Mouse (Mus musculus): Measurements from ENCODE around the gene Gsg1l. TPM values are rescaled to one million over a fixed set of nuclear protein-coding genes. Genes with fewer than 3 reads are reported as not detected.

Gene Gsg1l
- polyA plus RNA-seq, 2 experiments = 0.07 TPM; not detected in 1

GRCm38 (mm10) chr7:125833471-125833870 is 248.7 kb downstream of the Gsg1l start:
- no peak for DNase-seq (ENCODE audit: low read depth in 3 of 3, low spot score in 3 of 3)
- no peaks in the 10 kb centered on the region for H3K9me3 ChIP-seq (ENCODE audit: control insufficient read depth, low read length)
- no peak for TF ChIP-seq CTCF (IDR thresholded peaks at IDR 0.05; ENCODE audit: low read depth)
- no peak for TF ChIP-seq EP300 (IDR thresholded peaks at IDR 0.05; ENCODE audit: low read depth)
- WGBS (ENCODE audit: insufficient replicate concordance) = 64% methylated on average over 2 of the region's 2 CpGs
- ATAC-seq (ENCODE audit: insufficient read depth) = no peak
- H3K27me3 ChIP-seq (ENCODE audit: control insufficient read depth, insufficient read depth, low read length) = no peaks in the 10 kb centered on the region
- H3K9ac ChIP-seq (replicated peaks) = no peak overlapping the region
- no peaks in the 10 kb centered on the region for H3K36me3 ChIP-seq (replicated peaks; ENCODE audit: control insufficient read depth, insufficient read depth, low read depth)
- no peak overlapping the region for H3K4me2 ChIP-seq (ENCODE audit: low read depth)
- H3K4me1 ChIP-seq (replicated peaks; ENCODE audit: control insufficient read depth in 2 of 2, insufficient read depth in 2 of 2, low read length in 1 of 2) = no peaks in the 10 kb centered on the region
- no peak overlapping the region for H3K4me3 ChIP-seq (ENCODE audit: insufficient read depth in 1 of 2, low read depth in 2 of 2, low read length in 2 of 2)
- no peak overlapping the region for H3K27ac ChIP-seq

- TF ChIP-seq CTCF (IDR thresholded peaks at IDR 0.05; ENCODE audit: low read depth) (no peak), EP300 (IDR thresholded peaks at IDR 0.05; ENCODE audit: low read depth) (no peak)
- Histone ChIP-seq H3K4me3 (ENCODE audit: insufficient read depth in 1 of 2, low read depth in 2 of 2, low read length in 2 of 2) (no peak overlapping the region), H3K4me1 (replicated peaks; ENCODE audit: control insufficient read depth in 2 of 2, insufficient read depth in 2 of 2, low read length in 1 of 2) (no peaks in the 10 kb centered on the region), H3K27me3 (ENCODE audit: control insufficient read depth, insufficient read depth, low read length) (no peaks in the 10 kb centered on the region), H3K27ac (no peak overlapping the region), H3K9ac (replicated peaks) (no peak overlapping the region), H3K36me3 (replicated peaks; ENCODE audit: control insufficient read depth, insufficient read depth, low read depth) (no peaks in the 10 kb centered on the region), H3K9me3 (ENCODE audit: control insufficient read depth, low read length) (no peaks in the 10 kb centered on the region), H3K4me2 (ENCODE audit: low read depth) (no peak overlapping the region)
- 19% methylated on average over 1 of the region's 1 CpGs for WGBS (ENCODE audit: insufficient replicate concordance)
- no peak for ATAC-seq (ENCODE audit: insufficient read depth)
- no peak for DNase-seq (ENCODE audit: low read depth in 3 of 3, low spot score in 3 of 3)
Observed at GRCm38 (mm10) chr7:125832767-125833166, 249.4 kb downstream of the Gsg1l start.

GRCm38 (mm10) chr7:125829121-125829666 is 253.0 kb downstream of the Gsg1l start:
- Histone ChIP-seq H3K4me2 (ENCODE audit: low read depth) (no peak overlapping the region), H3K4me1 (replicated peaks; ENCODE audit: control insufficient read depth in 2 of 2, insufficient read depth in 2 of 2, low read length in 1 of 2) (no peaks in the 10 kb centered on the region), H3K27me3 (ENCODE audit: control insufficient read depth, insufficient read depth, low read length) (no peaks in the 10 kb centered on the region), H3K36me3 (replicated peaks; ENCODE audit: control insufficient read depth, insufficient read depth, low read depth) (no peaks in the 10 kb centered on the region), H3K9me3 (ENCODE audit: control insufficient read depth, low read length) (no peaks in the 10 kb centered on the region), H3K27ac (no peak overlapping the region), H3K4me3 (ENCODE audit: insufficient read depth in 1 of 2, low read depth in 2 of 2, low read length in 2 of 2) (no peak overlapping the region), H3K9ac (replicated peaks) (no peak overlapping the region)
- DNase-seq (ENCODE audit: low read depth in 3 of 3, low spot score in 3 of 3) (no peak), ATAC-seq (ENCODE audit: insufficient read depth) (no peak)
- TF ChIP-seq EP300 (IDR thresholded peaks at IDR 0.05; ENCODE audit: low read depth) (no peak), CTCF (IDR thresholded peaks at IDR 0.05; ENCODE audit: low read depth) (no peak)
- 39% methylated on average over 3 of the region's 3 CpGs for WGBS (ENCODE audit: insufficient replicate concordance)

- H3K4me2 ChIP-seq (ENCODE audit: low read depth) = no peak overlapping the region
- no peaks in the 10 kb centered on the region for H3K36me3 ChIP-seq (replicated peaks; ENCODE audit: control insufficient read depth, insufficient read depth, low read depth)
- H3K27ac ChIP-seq = no peak overlapping the region
- H3K27me3 ChIP-seq (ENCODE audit: control insufficient read depth, insufficient read depth, low read length) = no peaks in the 10 kb centered on the region
- WGBS (ENCODE audit: insufficient replicate concordance) = 59% methylated on average over 5 of the region's 5 CpGs
- TF ChIP-seq EP300 (IDR thresholded peaks at IDR 0.05; ENCODE audit: low read depth) = no peak
- no peak for TF ChIP-seq CTCF (IDR thresholded peaks at IDR 0.05; ENCODE audit: low read depth)
- no peaks in the 10 kb centered on the region for H3K9me3 ChIP-seq (ENCODE audit: control insufficient read depth, low read length)
- DNase-seq (ENCODE audit: low read depth in 3 of 3, low spot score in 3 of 3) (no peak), ATAC-seq (ENCODE audit: insufficient read depth) (no peak)
- H3K9ac ChIP-seq (replicated peaks) = no peak overlapping the region
- H3K4me3 ChIP-seq (ENCODE audit: insufficient read depth in 1 of 2, low read depth in 2 of 2, low read length in 2 of 2) = no peak overlapping the region
- no peaks in the 10 kb centered on the region for H3K4me1 ChIP-seq (replicated peaks; ENCODE audit: control insufficient read depth in 2 of 2, insufficient read depth in 2 of 2, low read length in 1 of 2)
Observed at GRCm38 (mm10) chr7:125828561-125828960, 253.7 kb downstream of the Gsg1l start.

Other genes starting within 250 kb of the Gsg1l start
- 47.5 and 52.3 TPM in 2 replicates for gene Xpo6, start 118.1 kb upstream of the Gsg1l start, polyA plus RNA-seq (2012; rRNA removed)
- 18.2 and 19.2 TPM in 2 replicates for gene Xpo6, start 118.1 kb upstream of the Gsg1l start, polyA plus RNA-seq (2014; fragmentation: Nextera tagmentation; extraction: Ambion mirVana)
- gene Sbk1, start 190.2 kb upstream of the Gsg1l start, polyA plus RNA-seq (2012; rRNA removed) = 0.86 and 1.4 TPM in 2 replicates
- 0.87 and 0.90 TPM in 2 replicates for gene Sbk1, start 190.2 kb upstream of the Gsg1l start, polyA plus RNA-seq (2014; fragmentation: Nextera tagmentation; extraction: Ambion mirVana)

Data from liver, embryonic 14.5 days (tissue).